Mouse (Mus musculus): ENCODE data around the gene Dpp6.

GRCm38 (mm10) chr5:27083762-27084161 lies 266.8 kb downstream of the Dpp6 start:
- no peak for TF ChIP-seq CTCF (IDR thresholded peaks at IDR 0.05; ENCODE audit: control insufficient read depth, insufficient read depth, insufficient read length)
- TF ChIP-seq MYOG (IDR thresholded peaks at IDR 0.05; ENCODE audit: control insufficient read depth, extremely low read depth, insufficient read length), result no peak

All from C2C12 (cell line).